Mouse (Mus musculus): ENCODE data around the gene Nolc1. TPM values are rescaled to one million over a fixed set of nuclear protein-coding genes. Genes with fewer than 3 reads are reported as not detected.

Gene Nolc1
- polyA plus RNA-seq, 1 experiment from 2014 or later, result 53.8 TPM

DNA sequence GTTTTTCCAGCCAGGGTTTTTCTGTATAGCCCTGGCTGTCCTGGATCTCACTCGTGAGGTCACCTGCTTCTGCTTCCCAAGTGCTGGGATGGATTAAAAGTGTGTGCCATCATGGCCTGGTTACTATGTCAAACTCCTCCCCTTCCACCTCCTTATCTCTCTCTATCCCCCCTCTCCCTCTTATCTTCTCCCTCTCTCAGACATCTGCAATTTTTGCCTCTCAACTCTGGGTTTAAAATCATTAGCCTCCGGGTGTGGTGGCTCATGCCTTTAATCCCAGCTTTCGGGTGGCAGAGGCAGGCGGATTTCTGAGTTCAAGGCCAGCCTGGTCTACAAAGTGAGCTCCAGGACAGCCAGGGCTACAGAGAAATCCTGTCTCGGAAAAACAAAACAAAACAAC lies 1.4 kb upstream of the Nolc1 start:
- H3K4me2 ChIP-seq (ENCODE audit: low read depth, low read length), result no peak overlapping the region
- 84% methylated on average over 5 of the region's 5 CpGs for WGBS
- peaks cover 39% of the 10 kb centered on the region for H3K36me3 ChIP-seq (ENCODE audit: control insufficient read depth, insufficient read depth)
- no peak overlapping the region for H3K9ac ChIP-seq (ENCODE audit: low read length)
- no peak overlapping the region for H3K4me3 ChIP-seq (ENCODE audit: low read length)
- no peaks in the 10 kb centered on the region for H3K9me3 ChIP-seq (replicated peaks; ENCODE audit: control insufficient read depth, low read length)
- no peak overlapping the region for H3K27ac ChIP-seq (ENCODE audit: low read length)
- peaks cover 11% of the 10 kb centered on the region for H3K4me1 ChIP-seq (ENCODE audit: control insufficient read depth, insufficient read depth, low read length)
- no peak for ATAC-seq (replicated peaks; ENCODE audit: extremely low read depth, insufficient read depth, low FRiP score)
- no peaks in the 10 kb centered on the region for H3K27me3 ChIP-seq (ENCODE audit: control insufficient read depth, insufficient read depth, low read length)

DNA sequence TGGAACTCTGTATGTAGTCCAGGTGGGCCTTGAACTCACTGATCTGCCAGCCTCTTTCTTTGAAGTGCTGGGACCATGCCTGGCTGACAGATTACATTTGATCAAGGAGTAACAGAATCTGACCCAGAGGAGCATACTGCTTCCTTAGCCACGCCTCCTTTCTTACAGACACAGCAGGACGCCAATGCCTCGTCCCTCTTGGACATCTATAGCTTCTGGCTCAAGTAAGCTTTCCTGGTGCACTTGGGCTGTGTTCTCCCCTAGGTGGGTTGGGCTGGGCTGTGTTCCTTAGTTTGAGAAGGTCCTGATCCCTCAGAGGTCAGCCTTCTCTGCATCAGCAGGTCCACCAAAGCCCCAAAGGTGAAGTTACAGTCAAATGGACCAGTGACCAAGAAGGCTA lies 2.9 kb downstream of the Nolc1 start:
- H3K4me3 ChIP-seq (ENCODE audit: low read length), result no peak overlapping the region
- peaks cover 48% of the 10 kb centered on the region for H3K36me3 ChIP-seq (ENCODE audit: control insufficient read depth, insufficient read depth)
- H3K27me3 ChIP-seq (ENCODE audit: control insufficient read depth, insufficient read depth, low read length), result no peaks in the 10 kb centered on the region
- H3K4me2 ChIP-seq (ENCODE audit: low read depth, low read length), result no peak overlapping the region
- no peak overlapping the region for H3K9ac ChIP-seq (ENCODE audit: low read length)
- H3K27ac ChIP-seq (ENCODE audit: low read length), result no peak overlapping the region
- WGBS, result 80% methylated on average over 3 of the region's 3 CpGs
- no peak for ATAC-seq (replicated peaks; ENCODE audit: extremely low read depth, insufficient read depth, low FRiP score)
- H3K9me3 ChIP-seq (replicated peaks; ENCODE audit: control insufficient read depth, low read length), result no peaks in the 10 kb centered on the region
- H3K4me1 ChIP-seq (ENCODE audit: control insufficient read depth, insufficient read depth, low read length), result peaks cover 11% of the 10 kb centered on the region

DNA sequence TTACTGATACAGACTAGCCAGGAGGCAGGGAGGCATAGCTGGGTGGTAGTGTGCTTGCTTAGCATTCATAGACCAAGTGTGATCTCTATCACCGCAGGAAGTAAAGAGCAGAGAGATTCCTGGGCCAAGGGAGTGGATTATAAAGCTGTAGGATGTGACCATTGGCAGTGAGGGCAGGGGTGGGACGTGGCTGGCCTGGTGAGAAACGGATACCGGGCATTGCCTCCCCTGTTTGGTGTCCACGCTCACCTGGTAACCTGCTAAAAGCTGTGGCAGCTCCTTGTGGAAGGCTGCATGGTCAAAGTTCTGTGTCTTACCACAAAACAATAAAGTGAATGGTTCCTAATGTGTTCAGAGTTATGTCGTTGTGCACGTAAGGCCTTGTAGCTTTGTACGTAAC lies 9.5 kb downstream of the Nolc1 start:
- H3K27me3 ChIP-seq (ENCODE audit: control insufficient read depth, insufficient read depth, low read length), result no peaks in the 10 kb centered on the region
- H3K27ac ChIP-seq (ENCODE audit: low read length), result no peak overlapping the region
- H3K4me3 ChIP-seq (ENCODE audit: low read length), result no peak overlapping the region
- peaks cover 49% of the 10 kb centered on the region for H3K36me3 ChIP-seq (ENCODE audit: control insufficient read depth, insufficient read depth)
- H3K4me1 ChIP-seq (ENCODE audit: control insufficient read depth, insufficient read depth, low read length), result peaks cover 8% of the 10 kb centered on the region
- H3K9me3 ChIP-seq (replicated peaks; ENCODE audit: control insufficient read depth, low read length), result no peaks in the 10 kb centered on the region
- no peak for ATAC-seq (replicated peaks; ENCODE audit: extremely low read depth, insufficient read depth, low FRiP score)
- H3K9ac ChIP-seq (ENCODE audit: low read length), result no peak overlapping the region
- WGBS, result 94% methylated on average over 8 of the region's 8 CpGs
- H3K4me2 ChIP-seq (ENCODE audit: low read depth, low read length), result no peak overlapping the region

DNA sequence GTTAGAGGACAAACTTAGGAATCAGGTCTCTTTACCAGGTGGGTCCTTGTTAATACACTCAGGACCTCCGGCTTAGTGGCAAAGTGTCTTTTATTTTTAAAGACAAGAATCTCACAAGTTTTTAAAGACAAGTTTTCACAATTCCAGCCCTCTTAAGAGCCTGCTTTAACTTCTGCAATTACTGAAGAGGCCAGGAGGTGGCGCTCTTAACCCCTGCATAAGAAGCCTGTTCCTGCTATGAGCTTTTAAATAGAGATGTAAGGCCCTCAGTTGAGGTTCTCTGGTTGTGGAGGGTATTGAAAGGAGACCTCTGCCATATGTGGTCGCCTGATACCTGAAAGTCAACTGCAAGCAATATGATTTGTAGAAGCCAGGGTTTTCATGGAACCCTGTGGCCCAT lies 10.7 kb downstream of the Nolc1 start:
- peaks cover 38% of the 10 kb centered on the region for H3K36me3 ChIP-seq (ENCODE audit: control insufficient read depth, insufficient read depth)
- H3K27me3 ChIP-seq (ENCODE audit: control insufficient read depth, insufficient read depth, low read length), result no peaks in the 10 kb centered on the region
- no peak for ATAC-seq (replicated peaks; ENCODE audit: extremely low read depth, insufficient read depth, low FRiP score)
- 50% methylated on average over 3 of the region's 3 CpGs for WGBS
- H3K4me3 ChIP-seq (ENCODE audit: low read length), result no peak overlapping the region
- no peak overlapping the region for H3K9ac ChIP-seq (ENCODE audit: low read length)
- peaks cover 11% of the 10 kb centered on the region for H3K4me1 ChIP-seq (ENCODE audit: control insufficient read depth, insufficient read depth, low read length)
- H3K4me2 ChIP-seq (ENCODE audit: low read depth, low read length), result no peak overlapping the region
- no peak overlapping the region for H3K27ac ChIP-seq (ENCODE audit: low read length)
- H3K9me3 ChIP-seq (replicated peaks; ENCODE audit: control insufficient read depth, low read length), result no peaks in the 10 kb centered on the region

DNA sequence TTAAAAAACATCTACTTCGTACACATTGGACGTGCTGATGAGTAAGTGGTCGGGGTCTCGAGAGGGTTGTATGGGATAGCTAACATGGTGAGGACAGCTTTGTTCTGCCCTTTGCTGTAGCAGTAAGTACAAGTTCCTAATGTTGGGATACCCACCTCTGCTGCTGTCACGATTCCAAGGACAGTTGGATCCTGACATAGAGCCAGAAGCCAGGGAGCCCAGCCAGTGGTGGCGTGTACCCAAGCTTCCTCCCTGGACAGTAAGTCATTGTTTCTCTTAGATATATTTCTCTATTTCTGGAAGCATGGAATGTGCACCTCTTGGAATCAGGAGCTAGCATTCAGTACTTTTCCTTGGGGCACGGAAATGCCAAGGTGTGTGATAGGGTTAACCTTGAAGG lies 12.2 kb downstream of the Nolc1 start:
- Histone ChIP-seq H3K4me2 (ENCODE audit: low read depth, low read length) (no peak overlapping the region; the same call in 1 of the 2 replicates), H3K4me3 (ENCODE audit: low read length) (no peak overlapping the region), H3K9me3 (replicated peaks; ENCODE audit: control insufficient read depth, low read length) (no peaks in the 10 kb centered on the region), H3K36me3 (ENCODE audit: control insufficient read depth, insufficient read depth) (peaks cover 23% of the 10 kb centered on the region), H3K4me1 (ENCODE audit: control insufficient read depth, insufficient read depth, low read length) (peaks cover 11% of the 10 kb centered on the region), H3K9ac (ENCODE audit: low read length) (no peak overlapping the region), H3K27ac (ENCODE audit: low read length) (no peak overlapping the region), H3K27me3 (ENCODE audit: control insufficient read depth, insufficient read depth, low read length) (no peaks in the 10 kb centered on the region)
- ATAC-seq (replicated peaks; ENCODE audit: extremely low read depth, insufficient read depth, low FRiP score), result no peak; the same call in 1 of the 2 replicates
- 52% methylated on average over 7 of the region's 7 CpGs for WGBS

DNA sequence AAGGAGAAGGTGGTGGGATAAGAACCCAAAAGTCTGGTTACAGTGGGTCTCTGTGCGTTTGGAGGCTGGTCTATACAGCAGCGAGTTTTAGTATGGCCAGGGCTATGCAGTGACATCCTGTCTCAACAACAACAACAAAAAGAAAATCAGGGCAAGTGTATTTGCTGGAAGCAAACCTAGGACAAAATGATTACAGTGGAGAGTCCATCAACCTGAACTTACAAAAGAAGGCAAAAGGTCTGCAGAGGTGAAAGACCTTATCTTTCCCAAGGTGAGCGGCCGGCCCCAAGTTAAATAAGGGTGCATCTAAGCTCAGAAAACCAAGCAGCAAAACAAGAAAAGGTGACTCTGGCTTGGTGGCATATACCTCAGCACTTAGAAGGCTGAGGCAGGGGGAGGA lies 16.0 kb downstream of the Nolc1 start:
- WGBS, result 80% methylated on average over 4 of the region's 4 CpGs
- Histone ChIP-seq H3K4me1 (ENCODE audit: control insufficient read depth, insufficient read depth, low read length) (peaks cover 11% of the 10 kb centered on the region), H3K27me3 (ENCODE audit: control insufficient read depth, insufficient read depth, low read length) (no peaks in the 10 kb centered on the region), H3K4me3 (ENCODE audit: low read length) (no peak overlapping the region), H3K9ac (ENCODE audit: low read length) (no peak overlapping the region), H3K36me3 (ENCODE audit: control insufficient read depth, insufficient read depth) (no peaks in the 10 kb centered on the region), H3K4me2 (ENCODE audit: low read depth, low read length) (no peak overlapping the region), H3K27ac (ENCODE audit: low read length) (no peak overlapping the region), H3K9me3 (replicated peaks; ENCODE audit: control insufficient read depth, low read length) (peaks cover 8% of the 10 kb centered on the region)
- no peak for ATAC-seq (replicated peaks; ENCODE audit: extremely low read depth, insufficient read depth, low FRiP score)

DNA sequence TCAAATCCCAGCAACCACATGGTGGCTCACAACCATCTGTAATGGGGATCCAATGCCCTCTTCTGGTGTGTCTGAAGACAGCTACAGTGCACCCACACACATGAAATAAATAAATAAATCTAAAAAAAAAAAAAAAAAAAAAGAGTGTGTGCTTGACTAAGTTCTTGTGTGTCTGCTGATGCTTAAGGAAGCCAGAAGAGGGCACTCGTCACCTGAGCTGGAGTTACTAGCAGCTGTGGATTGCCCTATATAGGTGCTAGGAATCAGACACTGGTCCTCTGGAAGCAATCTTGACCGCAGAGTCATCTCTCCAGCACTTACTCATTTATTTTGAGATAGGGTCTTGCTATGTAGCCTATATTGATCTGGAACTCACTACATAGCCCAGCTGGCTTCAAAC lies 18.5 kb downstream of the Nolc1 start:
- 87% methylated on average over 2 of the region's 2 CpGs for WGBS
- Histone ChIP-seq H3K9me3 (replicated peaks; ENCODE audit: control insufficient read depth, low read length) (peaks cover 11% of the 10 kb centered on the region), H3K27me3 (ENCODE audit: control insufficient read depth, insufficient read depth, low read length) (no peaks in the 10 kb centered on the region), H3K4me2 (ENCODE audit: low read depth, low read length) (no peak overlapping the region), H3K4me1 (ENCODE audit: control insufficient read depth, insufficient read depth, low read length) (peaks cover 3% of the 10 kb centered on the region; the same call in 1 of the 2 replicates), H3K27ac (ENCODE audit: low read length) (no peak overlapping the region), H3K36me3 (ENCODE audit: control insufficient read depth, insufficient read depth) (no peaks in the 10 kb centered on the region), H3K4me3 (ENCODE audit: low read length) (no peak overlapping the region), H3K9ac (ENCODE audit: low read length) (no peak overlapping the region)
- no peak for ATAC-seq (replicated peaks; ENCODE audit: extremely low read depth, insufficient read depth, low FRiP score)

DNA sequence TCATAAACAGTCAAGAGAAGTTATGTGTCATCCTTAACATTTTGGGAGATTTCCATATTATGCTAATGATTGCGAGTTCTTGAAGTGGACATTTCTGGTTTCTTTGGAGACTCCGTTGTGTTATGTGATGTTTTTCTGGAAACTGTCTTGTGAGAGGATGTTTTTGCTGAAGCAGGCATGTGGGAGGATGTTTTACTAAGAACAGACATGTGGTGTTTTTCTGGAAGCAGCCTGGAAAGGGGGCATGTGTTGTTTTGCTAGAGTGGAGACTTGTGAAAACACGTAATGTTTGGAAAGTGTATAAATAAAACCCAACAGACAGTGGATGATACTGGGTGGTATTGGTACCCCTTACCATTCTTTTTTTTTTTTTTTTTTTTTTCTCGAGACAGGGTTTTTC lies 19.6 kb downstream of the Nolc1 start:
- Histone ChIP-seq H3K4me1 (ENCODE audit: control insufficient read depth, insufficient read depth, low read length) (peaks cover 3% of the 10 kb centered on the region; the same call in 1 of the 2 replicates), H3K4me3 (ENCODE audit: low read length) (no peak overlapping the region), H3K27me3 (ENCODE audit: control insufficient read depth, insufficient read depth, low read length) (no peaks in the 10 kb centered on the region), H3K9me3 (replicated peaks; ENCODE audit: control insufficient read depth, low read length) (peaks cover 11% of the 10 kb centered on the region), H3K27ac (ENCODE audit: low read length) (no peak overlapping the region), H3K36me3 (ENCODE audit: control insufficient read depth, insufficient read depth) (no peaks in the 10 kb centered on the region), H3K4me2 (ENCODE audit: low read depth, low read length) (no peak overlapping the region), H3K9ac (ENCODE audit: low read length) (no peak overlapping the region)
- 70% methylated on average over 4 of the region's 4 CpGs for WGBS
- no peak for ATAC-seq (replicated peaks; ENCODE audit: extremely low read depth, insufficient read depth, low FRiP score)

DNA sequence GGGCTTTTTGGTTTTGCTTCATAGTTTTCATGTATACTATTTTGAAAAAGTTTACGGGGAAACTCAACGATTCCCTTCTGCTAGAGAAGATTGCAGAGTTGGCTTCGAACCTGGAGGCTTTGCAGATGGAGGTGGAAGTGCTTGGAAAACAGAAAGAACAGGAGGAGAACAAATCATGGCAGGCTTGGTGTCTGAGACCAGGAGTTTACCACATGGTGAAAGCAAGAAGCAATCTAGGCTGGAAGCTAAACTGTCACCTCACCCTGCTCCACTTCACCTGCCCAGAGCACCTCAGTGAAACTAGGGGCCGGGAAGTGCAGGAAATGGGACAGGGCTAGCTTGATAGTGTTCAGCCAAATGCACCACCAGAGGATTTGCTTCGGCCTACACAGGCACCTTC lies 20.7 kb downstream of the Nolc1 start:
- WGBS, result 73% methylated on average over 5 of the region's 5 CpGs
- H3K9ac ChIP-seq (ENCODE audit: low read length), result no peak overlapping the region
- H3K4me3 ChIP-seq (ENCODE audit: low read length), result no peak overlapping the region
- no peak overlapping the region for H3K4me2 ChIP-seq (ENCODE audit: low read depth, low read length)
- H3K36me3 ChIP-seq (ENCODE audit: control insufficient read depth, insufficient read depth), result no peaks in the 10 kb centered on the region
- no peak for ATAC-seq (replicated peaks; ENCODE audit: extremely low read depth, insufficient read depth, low FRiP score)
- H3K27ac ChIP-seq (ENCODE audit: low read length), result no peak overlapping the region
- H3K4me1 ChIP-seq (ENCODE audit: control insufficient read depth, insufficient read depth, low read length), result no peaks in the 10 kb centered on the region; the same call in 1 of the 2 replicates
- H3K27me3 ChIP-seq (ENCODE audit: control insufficient read depth, insufficient read depth, low read length), result no peaks in the 10 kb centered on the region
- H3K9me3 ChIP-seq (replicated peaks; ENCODE audit: control insufficient read depth, low read length), result peaks cover 14% of the 10 kb centered on the region

DNA sequence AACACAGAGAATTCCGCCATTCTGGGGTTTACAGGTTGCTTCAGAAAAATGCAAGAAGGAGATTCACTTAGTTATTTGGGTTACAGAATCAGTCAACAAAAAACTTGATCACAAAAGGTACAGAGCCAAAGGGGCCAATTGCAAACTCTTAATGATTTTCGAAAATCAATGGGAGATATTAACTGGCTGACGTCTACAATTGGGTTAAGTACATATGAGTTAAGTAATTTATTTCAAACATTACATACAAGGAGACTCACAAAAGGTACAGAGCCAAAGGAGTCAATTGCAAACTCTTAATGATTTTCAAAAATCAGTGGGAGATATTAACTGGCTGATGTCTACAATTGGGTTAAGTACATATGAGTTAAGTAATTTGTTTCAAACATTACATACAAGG lies 23.9 kb downstream of the Nolc1 start:
- no peak overlapping the region for H3K9ac ChIP-seq (ENCODE audit: low read length)
- no peaks in the 10 kb centered on the region for H3K36me3 ChIP-seq (ENCODE audit: control insufficient read depth, insufficient read depth)
- WGBS, result 88% methylated on average over 3 of the region's 3 CpGs

More for the DNA sequence above, 23.9 kb downstream of the Nolc1 start:
- Histone ChIP-seq H3K27me3 (ENCODE audit: control insufficient read depth, insufficient read depth, low read length) (no peaks in the 10 kb centered on the region), H3K9me3 (replicated peaks; ENCODE audit: control insufficient read depth, low read length) (peaks cover 10% of the 10 kb centered on the region), H3K4me1 (ENCODE audit: control insufficient read depth, insufficient read depth, low read length) (no peaks in the 10 kb centered on the region), H3K4me3 (ENCODE audit: low read length) (no peak overlapping the region), H3K4me2 (ENCODE audit: low read depth, low read length) (no peak overlapping the region), H3K27ac (ENCODE audit: low read length) (no peak overlapping the region)
- no peak for ATAC-seq (replicated peaks; ENCODE audit: extremely low read depth, insufficient read depth, low FRiP score)

Measured in heart, embryonic 16.5 days (tissue).